Mouse (Mus musculus): ENCODE results near the gene Adgrg5. TPM values are rescaled to one million over a fixed set of nuclear protein-coding genes. Genes with fewer than 3 reads are reported as not detected.
A peak's percentile ranks its signal among the peaks of the same experiment; 100 is the strongest.

The Adgrg5 gene
- total RNA-seq, 4 experiments from 2014 or later: 0.73 to 0.85 TPM; not detected in 2

DNA sequence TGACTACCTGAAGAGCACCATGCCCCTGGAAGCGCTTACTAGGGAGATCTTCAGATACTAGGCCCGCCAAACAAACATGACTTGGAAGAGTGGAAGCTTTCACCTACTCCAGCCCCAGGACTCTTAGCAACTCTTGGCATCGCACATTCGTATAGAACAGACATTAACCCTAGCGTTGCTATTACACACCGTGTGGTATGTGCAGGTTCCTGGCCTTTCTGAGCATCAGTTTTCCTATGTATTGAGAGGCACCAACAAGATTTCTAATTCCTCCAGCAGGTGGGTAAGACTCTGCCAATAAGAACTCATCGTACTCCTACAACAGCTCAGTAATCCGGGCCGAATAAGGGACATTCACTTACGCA lies 6.6 kb upstream of the Adgrg5 start:
- DNase-seq (ENCODE audit: low spot score in 2 of 2): no peak

DNA sequence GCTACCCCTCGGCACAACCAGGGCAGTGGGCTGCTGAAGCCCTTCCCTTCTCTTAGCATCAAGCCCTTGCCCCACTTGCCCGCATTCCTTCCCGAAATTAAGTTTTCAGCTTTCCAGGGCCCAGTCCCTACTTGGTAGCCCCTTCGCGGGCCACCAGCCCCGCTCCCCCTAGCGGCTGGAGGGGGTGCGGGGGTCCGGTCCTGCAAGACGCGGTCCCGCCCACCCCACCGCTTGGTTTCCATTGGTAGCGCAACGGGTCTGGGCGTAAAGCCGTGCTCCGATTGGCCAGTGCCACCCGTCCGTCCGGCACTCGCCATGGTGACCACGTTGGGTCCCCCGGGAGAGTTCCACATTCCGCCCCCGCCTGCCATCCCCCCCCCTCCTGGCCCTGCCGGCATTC lies 6.1 kb upstream of the Adgrg5 start:
- peak; percentile 63 to 67 for DNase-seq (ENCODE audit: low spot score in 2 of 2)

DNA sequence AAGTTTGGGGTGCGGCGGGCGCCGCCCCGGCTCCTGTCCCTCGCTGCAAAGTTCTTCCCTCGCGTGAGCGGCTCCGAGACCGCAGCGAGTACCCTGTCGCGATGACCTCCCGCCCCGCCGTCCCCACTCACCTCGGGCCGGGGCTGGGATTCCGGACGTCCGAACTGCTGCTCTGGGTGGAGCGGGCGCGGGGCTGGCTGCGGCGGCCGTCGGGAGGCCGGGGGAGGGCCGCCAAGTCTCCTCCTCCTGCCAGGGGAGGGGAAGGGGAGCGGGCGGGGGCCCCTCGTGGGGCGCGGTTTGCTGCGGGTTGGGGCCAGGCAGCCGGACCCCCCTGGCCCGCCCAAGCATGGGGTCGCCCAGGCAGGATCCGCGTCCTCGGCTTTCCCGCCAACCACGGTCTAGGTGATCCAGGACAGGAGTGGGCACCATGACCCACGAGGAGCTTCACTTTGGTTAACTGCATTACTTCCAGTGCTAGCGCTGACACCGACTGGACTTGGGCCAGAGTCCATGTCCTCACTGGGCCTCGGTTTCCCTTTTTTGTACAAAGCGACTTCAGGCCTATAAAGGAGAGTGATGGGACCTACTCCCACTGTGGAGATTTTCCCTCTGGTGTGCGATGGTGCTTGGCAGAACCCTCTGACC lies 5.5 kb upstream of the Adgrg5 start, which contains the start of gene Ccdc102a:
Gene Ccdc102a (minus strand): TSS at position 248 of the 645 bp plus-strand sequence.
- no peak for DNase-seq (ENCODE audit: low spot score in 2 of 2)

DNA sequence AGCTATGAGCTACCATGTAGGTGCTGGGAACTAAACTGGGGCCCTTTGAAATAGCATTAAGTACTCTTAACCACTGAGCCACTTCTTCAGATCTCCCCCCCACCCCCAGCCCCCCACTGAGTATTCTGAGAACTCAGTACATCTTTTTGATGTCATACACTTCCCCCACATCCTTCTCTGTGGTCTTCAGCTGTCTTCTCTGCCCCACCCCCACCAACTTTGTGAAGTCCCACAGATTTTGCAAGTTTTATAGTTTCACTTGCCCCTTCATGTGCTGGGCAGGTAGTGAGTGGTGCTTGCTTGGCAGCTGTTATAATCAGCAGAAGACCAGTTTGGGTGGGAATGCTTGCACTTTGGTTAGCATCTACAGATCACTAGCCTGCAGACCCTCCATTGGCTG lies 4.2 kb upstream of the Adgrg5 start:
- DNase-seq (ENCODE audit: low spot score in 2 of 2): no peak

DNA sequence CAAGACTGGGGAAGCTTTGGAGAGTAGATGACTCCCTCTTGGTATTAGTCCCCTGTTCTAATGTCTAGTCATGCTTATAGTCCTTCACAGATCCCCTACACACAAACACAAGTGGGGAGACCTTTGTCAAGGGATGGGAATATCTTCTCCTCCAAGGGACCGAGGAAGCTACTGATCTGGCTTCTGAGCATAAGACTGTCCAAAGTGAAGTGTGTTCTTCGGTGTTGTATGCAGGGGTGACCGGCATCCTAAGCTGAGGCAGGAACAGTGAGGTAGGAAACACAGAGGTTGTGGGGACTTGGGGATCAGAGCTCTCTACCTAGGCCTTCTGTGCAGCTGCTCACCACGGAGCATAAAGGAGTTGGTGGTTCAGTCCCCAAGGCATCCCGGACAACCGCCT lies 1.3 kb upstream of the Adgrg5 start:
- no peak for DNase-seq (ENCODE audit: low spot score in 2 of 2)

DNA sequence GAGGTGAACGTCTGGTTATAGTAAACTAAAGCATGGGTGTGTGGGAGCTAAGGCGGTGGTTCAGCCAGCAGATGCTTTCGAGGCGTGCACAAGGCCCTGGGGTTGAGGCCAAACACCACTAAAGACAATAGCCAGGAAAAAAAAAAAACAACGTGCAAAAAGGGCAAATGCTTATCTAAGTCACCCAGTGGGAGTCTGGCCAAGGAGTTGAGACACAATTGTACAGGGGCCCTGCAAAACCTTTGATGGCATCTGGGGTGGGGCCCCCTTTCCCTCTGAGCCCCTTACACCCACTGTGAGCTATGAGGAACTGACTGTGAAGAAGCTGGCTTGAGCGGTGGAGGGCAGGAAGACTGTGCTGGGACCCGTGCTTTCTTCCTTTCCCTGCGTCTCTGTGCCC lies 892 bp upstream of the Adgrg5 start:
- DNase-seq (ENCODE audit: low spot score in 2 of 2): no peak

DNA sequence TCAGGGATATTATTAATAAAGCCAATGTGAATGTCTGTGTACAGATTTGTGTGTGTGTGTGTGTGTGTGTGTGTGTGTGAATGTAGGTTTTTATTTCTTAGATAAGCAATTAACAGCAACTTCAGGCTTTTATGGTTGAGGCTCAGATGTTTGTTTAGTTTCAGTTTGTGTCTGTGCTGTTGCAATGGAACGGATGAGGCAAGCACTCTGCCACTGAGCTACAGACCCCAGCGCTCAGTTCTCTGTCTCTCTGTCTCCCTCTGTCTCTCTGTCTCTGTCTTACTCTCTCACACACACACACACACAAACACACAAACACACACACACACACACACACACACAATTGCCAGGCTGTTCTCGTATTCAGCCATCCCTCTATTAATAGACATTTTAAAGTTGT lies 4.7 kb downstream of the Adgrg5 start:
- DNase-seq (ENCODE audit: low spot score in 2 of 2): no peak

DNA sequence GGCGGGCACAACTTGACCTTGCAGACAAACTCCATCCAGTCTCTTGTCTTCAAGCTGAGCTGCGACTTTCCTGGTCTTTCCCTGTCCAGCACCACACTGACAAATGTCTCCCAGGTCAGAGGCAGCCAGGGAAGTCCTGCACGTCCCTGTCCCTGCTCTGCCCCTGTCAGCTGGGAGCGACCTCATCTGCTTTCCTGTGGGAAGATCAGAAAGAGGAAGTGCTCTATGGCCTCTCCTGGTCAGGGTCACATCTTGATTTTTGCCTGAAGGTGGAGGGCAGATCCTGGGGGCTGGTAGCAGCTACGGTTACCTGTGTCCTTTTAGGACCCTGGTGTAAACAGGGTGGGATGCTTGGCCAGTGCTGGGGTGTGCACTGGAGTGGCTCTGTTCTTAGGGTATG lies 10.4 kb downstream of the Adgrg5 start:
- DNase-seq (ENCODE audit: low spot score in 2 of 2): no peak

DNA sequence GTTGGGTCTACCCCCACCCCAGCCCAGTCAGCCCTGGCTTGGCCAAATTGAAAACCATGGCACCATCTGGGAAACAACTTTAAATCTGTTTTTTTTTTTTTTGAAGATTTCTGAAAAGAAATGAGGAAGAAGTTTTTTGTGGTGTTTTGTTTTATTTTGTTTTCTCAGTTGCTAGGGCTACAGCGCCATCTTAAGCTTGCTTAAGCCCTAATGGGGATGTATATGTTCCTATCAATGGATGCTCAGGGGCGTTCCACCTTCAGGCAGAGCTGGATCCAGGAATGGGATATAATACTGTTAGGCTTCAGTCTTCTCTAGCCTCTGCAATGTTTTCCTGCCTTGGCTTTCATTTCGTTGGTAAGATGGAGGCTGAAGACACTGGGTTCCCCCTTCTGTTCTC lies 11.7 kb downstream of the Adgrg5 start:
- no peak for DNase-seq (ENCODE audit: low spot score in 2 of 2)

DNA sequence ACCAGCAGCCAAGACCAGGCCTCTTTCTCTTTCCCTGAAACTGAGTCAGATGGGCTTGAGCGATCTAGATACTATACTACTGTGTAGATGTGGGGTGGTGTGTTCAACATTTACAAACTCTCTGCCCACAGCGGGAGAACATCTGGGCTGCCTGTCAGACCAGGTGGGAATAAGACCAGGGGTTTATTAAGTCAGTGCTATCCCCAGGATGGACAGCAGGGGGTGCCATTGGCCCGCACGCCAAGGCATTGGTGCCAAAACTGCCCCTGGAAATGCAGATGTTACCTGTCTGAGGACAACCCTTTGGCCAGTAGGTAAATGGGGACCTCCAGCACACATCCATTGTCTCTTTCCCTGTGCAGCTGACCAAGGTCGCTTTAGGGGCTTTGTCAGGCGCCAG lies 19.1 kb downstream of the Adgrg5 start:
- DNase-seq (ENCODE audit: low spot score in 2 of 2): peak in 1 of 2 experiments; percentile 54

DNA sequence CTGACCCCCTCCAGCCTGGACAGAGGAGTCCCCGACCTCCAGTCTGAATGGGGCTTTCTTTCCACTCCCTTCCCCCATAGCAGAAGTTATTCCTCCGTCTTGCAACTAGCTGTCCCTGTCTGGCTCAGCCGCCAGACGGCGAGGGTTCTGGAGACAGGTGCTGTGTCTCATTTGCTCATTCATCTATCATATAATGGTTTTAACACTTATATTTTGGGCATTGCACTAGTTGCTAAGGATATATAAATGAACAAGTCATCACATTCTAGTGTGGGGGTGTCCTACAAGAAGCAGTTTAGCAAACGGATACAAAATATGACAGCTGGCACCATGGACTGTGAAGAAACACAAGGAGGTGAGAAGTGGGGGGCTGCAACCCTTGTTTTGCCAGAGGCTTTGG lies 21.7 kb downstream of the Adgrg5 start:
- DNase-seq (ENCODE audit: low spot score in 2 of 2): peak; percentile 38 to 48

DNA sequence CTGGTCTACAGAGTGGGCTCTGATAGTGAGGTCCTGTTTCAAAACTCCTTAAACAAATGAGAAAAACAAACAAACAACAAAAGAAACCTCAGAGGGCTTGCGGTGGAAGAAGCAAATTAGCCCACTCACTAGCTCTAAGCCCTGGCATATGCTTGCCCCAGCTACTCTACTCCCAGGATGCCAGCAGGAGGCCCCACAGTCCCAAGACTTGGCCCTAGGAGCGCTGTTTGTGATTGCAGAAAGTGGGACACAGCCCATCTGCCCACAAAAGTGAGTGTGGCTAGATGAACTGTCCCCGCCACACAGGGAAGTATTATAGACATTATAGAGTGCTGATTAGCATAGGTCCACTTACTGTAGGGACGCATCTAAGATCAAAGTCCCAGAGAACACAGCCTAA lies 24.9 kb downstream of the Adgrg5 start:
- DNase-seq (ENCODE audit: low spot score in 2 of 2): no peak

DNA sequence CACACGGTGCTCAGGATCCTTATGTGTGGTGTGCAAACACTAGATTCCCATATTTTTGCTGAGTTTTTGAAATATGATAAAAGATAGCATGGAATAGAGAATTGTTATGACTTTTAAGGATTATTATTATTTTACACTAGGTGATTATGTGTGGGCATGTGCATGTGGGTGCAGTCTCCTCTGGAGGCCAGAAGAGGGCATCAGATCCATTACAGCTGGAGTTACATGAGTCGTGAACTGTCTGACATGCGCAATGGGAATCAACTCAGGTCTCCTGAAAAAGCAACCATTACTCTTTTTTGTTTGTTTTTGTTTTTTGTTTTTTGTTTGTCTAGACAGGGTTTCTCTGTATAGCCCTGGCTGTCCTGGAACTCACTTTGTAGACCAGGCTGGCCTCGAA lies 25.5 kb downstream of the Adgrg5 start:
- DNase-seq (ENCODE audit: low spot score in 2 of 2): no peak

DNA sequence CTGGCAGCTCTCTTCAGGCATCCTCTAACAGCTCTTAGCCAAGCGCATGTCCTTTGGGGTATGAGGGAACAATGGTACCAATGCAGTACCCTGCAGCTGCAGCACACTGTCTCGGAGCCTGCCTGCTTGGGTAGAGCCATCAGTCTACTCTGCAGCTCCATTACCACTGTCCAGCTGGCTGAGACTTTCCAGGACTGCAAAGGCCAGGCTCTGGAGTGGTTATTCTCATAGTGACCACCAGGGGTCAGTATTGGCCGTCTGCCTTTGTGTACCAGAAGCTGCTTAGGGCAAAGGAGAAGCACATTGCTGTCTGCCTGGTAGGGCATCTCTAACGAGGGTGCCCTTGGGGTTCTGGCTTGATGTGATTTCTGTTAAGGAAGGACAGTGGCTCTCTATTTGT lies 26.6 kb downstream of the Adgrg5 start:
- DNase-seq (ENCODE audit: low spot score in 2 of 2): peak; percentile 78 to 88

DNA sequence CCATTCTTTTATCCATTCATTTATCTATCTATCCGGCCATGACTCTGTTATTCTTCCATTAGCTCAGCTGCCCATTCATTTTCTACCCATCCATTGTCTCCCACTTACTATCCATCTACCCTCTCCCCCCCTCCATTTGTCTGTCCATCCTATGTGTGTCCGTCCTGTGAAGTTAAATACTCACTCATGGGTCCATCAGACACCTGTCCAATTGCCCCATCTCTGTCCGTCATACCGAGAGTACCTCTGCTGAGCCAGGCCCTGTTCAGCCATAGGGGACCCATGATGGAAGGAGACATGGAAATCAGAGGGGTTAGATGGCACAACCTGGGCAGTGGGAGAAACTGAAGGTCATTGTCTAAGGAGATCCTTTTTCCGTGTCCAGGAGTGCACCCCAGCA lies 27.0 kb downstream of the Adgrg5 start:
- no peak for DNase-seq (ENCODE audit: low spot score in 2 of 2)

DNA sequence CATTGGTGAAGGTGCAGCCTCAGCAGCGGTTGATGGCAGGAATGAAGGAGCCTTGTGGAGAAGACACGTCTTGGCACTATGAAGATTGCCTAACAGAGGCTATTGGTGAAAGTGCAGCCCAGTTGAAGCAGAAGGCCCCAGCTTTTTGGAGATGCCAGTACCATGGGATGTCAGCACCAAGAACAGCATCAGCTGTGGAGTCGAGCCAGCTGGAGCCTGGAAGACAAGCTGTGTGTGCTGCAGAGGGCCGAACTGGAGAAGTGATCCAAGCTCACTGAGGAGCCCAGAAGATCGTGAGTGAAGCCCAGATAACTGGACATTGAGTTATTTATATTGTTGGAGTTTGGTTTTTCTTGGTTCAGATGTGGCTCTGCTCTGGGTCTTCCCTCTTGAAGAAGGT lies 28.6 kb downstream of the Adgrg5 start:
- DNase-seq (ENCODE audit: low spot score in 2 of 2): no peak

DNA sequence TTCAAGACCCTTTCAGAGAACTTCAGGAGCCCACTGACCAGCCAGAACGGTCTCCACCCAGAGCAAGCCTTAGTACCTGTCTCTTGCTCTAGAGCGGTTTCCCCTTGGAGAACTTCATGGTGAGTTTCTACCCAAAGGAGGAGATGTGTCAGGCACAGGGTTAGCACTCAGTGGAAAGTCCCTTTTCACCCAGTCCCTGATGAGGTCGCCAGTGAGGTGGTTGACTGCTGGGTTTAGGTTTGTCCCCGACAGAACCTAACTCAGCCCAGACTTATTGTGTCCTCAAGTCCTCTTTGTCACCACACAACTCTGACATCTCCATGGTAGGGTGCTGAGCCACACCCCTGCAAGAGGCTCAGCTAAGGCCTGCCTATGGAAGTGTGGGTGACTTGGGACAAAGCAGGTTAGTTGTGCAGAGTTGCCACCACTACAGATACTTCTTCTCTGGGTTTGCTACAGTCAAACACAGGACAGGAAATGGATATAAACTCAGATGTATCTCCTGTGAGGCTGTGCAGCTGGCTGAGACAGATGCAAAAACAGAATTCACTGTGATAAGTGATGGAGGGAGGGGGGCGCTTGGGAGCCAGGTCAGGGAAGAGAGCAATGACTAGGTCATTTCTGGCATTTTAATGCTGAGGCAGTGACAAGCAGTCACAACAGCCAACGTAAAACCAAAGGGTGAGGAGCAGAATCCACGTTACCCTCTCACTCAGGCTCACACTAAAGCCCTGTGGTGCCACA lies 30.3 kb downstream of the Adgrg5 start:
- DNase-seq (ENCODE audit: low spot score in 2 of 2): no peak

DNA sequence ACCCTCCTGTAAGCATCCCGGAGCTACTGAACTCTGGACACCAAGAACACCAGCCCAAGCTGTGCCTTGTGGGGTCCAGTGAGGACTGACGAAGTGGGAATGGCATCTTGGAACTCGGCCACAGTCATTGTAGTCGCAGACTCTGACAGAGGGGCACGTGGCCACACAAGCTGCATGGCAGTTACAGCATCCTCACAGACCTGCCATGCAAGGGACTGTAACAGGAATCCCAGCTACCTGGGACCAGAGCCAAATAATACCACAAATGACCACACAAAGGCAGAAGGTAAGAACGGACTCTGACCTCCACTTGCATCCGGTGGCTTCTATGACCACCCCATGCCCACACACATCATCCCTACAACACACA lies 30.9 kb downstream of the Adgrg5 start:
- no peak for DNase-seq (ENCODE audit: low spot score in 2 of 2)

DNA sequence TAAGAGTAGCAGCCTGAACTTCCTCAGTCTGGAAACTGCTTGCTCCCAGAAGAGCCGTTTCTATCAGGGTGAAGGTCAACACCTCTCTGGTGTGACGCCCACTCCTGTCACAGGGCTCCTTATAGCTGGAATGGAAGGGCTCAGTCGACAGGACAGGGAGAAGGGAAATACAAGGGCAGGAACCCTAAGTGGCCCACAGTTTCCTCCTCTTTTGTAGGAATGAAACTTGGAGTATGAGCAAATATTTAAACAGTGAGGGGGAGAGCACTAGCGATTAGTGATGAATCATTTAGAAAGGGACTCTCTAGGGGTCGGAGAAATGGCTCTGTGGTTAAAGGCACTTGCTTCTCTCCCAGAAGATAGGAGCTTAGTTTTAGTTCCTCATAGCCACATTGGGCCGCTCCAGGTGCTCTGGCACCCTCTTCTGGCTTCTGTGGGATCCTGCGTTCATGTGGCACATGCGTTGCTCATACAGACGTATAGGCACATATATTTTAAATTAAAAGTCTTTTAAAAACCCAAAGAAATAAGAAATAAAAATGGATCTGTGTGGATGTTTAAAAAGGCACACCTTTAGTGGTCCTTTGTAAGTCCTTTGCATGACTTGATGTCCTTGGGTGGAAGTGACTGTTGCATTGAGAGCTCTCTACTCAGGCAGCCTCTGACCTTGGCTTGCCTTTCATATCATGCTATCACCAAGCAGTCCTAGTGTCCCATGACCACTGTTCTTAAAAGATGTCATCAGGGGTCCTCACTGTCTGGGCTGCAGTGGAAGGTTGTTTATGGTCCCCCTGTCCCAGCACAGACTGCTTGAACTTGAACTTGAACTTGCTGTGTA lies 31.6 kb downstream of the Adgrg5 start:
- peak in 1 of 2 experiments; percentile 26 for DNase-seq (ENCODE audit: low spot score in 2 of 2)

DNA sequence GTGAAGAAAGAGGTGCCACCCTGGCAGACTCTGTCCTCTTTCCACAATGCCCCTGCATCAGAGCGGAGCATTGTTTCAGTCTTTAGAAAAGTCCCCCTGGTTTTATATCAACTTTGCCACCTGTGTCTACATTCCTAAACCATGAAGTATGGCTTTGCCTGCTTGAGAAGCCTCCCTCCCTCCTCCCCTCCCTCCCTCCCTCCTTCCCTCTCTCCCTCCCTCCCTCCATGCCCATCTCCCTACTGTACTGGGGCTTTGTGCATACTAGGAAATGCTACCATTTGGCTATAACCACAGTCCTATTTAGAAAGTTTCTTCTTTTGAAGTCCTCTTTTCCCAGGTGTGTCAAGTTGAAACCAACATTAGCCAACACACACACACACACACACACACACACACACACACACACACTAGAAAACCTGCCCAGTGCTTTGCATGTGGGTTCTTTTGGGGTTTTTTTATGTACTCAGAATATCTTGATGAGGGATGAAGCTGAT lies 32.6 kb downstream of the Adgrg5 start:
- no peak for DNase-seq (ENCODE audit: low spot score in 2 of 2)

DNA sequence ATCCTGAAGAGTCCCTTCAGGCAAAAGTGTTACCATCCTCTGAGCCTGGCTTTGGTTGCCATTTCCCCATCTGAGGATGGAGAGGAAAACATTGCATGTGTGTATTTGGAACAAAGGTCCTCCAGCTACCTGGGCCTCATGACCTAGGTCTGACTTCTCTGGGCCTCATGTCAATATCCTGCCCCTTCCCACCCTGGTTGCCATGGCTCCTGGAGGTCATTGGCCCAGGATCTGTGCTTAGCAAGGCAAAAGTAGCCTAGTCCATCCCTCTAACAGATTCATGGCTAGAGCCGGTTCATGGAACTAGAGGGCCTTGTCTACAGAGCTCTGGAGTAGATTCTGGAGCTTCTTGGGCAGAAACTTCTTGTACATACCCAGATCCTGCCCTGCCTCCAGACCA lies 38.7 kb downstream of the Adgrg5 start:
- no peak for DNase-seq (ENCODE audit: low spot score in 2 of 2)

DNA sequence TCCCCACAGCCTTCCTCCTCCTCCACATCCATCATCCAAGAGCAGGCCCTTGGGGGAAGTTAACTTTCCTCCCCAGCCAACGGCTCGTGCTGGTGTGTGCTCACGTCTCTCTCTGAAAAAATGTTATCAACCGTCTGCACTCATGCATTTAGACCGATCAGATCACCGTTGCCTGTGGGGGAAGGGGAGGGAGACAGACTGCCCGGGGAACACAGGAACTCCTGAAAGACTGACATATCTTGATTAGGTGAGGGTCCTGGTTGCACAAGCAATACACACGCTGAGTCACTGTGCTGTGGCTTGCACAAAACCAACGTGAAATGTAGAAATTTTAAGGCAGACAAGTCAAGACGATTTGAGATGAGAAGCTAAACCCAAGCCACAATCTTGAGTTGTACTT lies 41.3 kb downstream of the Adgrg5 start:
- DNase-seq (ENCODE audit: low spot score in 2 of 2): no peak

All from layer of hippocampus, adult 8-10 months (tissue).